Mouse (Mus musculus): Measurements from ENCODE around the gene Gm21900. TPM values are rescaled to one million over a fixed set of nuclear protein-coding genes. Genes with fewer than 3 reads are reported as not detected.
"Not testable (repeated sequence)": the region's sequence is repeated elsewhere in the genome, so short reads cannot be mapped to it uniquely, and the experiment has no call there.

Gene Gm21900
- polyA plus RNA-seq (2015; fragmentation: Nextera tagmentation; extraction: Ambion mirVana), result not detected in 2 replicates

DNA sequence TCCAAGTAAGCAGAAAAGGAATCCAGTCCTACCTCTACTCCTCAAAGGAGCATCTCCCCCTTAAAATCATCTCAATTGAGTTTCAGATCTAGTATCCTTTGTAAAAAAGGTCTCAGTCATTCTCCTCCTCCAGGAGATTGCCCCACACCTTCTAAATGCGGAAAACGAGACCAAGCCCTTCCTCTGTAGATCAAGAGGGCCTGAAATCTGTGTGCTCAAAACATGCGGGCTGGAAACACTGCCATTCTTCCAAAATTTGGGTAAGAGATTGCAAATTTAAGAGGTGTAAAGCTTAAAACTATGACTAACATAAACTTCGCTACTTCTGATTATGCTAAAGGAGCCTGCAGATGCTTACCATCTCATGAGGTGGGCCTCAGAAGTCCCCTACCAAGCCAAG lies at the start of gene Gm21900:
Gm21900 (plus strand) TSS at position 301 of the 400 bp plus-strand sequence.
- not testable (repeated sequence) for H3K9me3 ChIP-seq (ENCODE audit: control insufficient read depth); H3K27me3 ChIP-seq (replicated peaks; ENCODE audit: control insufficient read depth, insufficient read depth, low read length); H3K27ac ChIP-seq (ENCODE audit: low read depth, low read length); H3K36me3 ChIP-seq (ENCODE audit: control insufficient read depth, insufficient read depth); H3K4me3 ChIP-seq (ENCODE audit: low read depth, low read length); ATAC-seq; H3K4me2 ChIP-seq (replicated peaks; ENCODE audit: low read depth); H3K4me1 ChIP-seq (replicated peaks; ENCODE audit: control insufficient read depth, insufficient read depth, low read length); H3K9ac ChIP-seq (ENCODE audit: low read depth, low read length)
- 87% methylated on average over 3 of the region's 4 CpGs for WGBS

DNA sequence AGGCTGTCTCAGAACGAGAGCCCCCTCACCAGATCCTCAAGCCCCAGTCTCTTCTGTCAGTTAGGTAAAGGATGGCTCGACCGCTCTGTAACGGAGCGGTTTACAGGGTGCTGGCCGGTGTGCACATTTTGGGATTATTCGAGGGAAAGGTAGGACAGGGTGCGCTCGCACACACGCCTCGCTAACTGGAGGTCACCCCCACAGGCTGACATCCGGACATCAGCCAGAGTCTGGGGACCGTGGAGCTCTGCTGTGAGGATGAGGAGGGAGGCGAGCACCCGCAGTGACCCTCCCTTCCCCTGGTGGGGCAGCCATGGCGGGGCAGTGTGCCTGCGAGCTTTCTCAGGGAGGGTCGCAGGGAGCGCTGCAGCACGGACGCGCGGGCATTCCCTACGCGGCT lies 27.4 kb downstream of the Gm21900 start:
- not testable (repeated sequence) for H3K27ac ChIP-seq (ENCODE audit: low read depth, low read length); ATAC-seq; H3K4me2 ChIP-seq (replicated peaks; ENCODE audit: low read depth); H3K9me3 ChIP-seq (ENCODE audit: control insufficient read depth); H3K27me3 ChIP-seq (replicated peaks; ENCODE audit: control insufficient read depth, insufficient read depth, low read length); H3K36me3 ChIP-seq (ENCODE audit: control insufficient read depth, insufficient read depth); H3K4me3 ChIP-seq (ENCODE audit: low read depth, low read length); H3K9ac ChIP-seq (ENCODE audit: low read depth, low read length); H3K4me1 ChIP-seq (replicated peaks; ENCODE audit: control insufficient read depth, insufficient read depth, low read length)
- WGBS, result no CpG with 5 or more reads among the region's 25 CpGs

Other genes starting within 250 kb of the Gm21900 start
- not detected in 2 replicates for gene Gm28510, start 203.6 kb upstream of the Gm21900 start, polyA plus RNA-seq (2015; fragmentation: Nextera tagmentation; extraction: Ambion mirVana)
- gene Gm20737, start 80.3 kb upstream of the Gm21900 start, polyA plus RNA-seq (2015; fragmentation: Nextera tagmentation; extraction: Ambion mirVana), result not detected in 2 replicates
- not detected in 2 replicates for gene Gm21775, start 62.9 kb upstream of the Gm21900 start, polyA plus RNA-seq (2015; fragmentation: Nextera tagmentation; extraction: Ambion mirVana)
- not detected in 2 replicates for gene Gm20777, start 136.1 kb downstream of the Gm21900 start, polyA plus RNA-seq (2015; fragmentation: Nextera tagmentation; extraction: Ambion mirVana)